Mouse (Mus musculus) cerebral cortex, adult 2 months (tissue): ENCODE measurements around the gene Tagln2.

Experiments used
- WGBS: fragments of 180-500 bp; shearing (Covaris S2); methylation state at CpG from one replicate; pipeline ENCODE4 v1.1.7; 2018; 5-methylcytosine and 5-hydroxymethylcytosine counted together

Gene Tagln2

DNA sequence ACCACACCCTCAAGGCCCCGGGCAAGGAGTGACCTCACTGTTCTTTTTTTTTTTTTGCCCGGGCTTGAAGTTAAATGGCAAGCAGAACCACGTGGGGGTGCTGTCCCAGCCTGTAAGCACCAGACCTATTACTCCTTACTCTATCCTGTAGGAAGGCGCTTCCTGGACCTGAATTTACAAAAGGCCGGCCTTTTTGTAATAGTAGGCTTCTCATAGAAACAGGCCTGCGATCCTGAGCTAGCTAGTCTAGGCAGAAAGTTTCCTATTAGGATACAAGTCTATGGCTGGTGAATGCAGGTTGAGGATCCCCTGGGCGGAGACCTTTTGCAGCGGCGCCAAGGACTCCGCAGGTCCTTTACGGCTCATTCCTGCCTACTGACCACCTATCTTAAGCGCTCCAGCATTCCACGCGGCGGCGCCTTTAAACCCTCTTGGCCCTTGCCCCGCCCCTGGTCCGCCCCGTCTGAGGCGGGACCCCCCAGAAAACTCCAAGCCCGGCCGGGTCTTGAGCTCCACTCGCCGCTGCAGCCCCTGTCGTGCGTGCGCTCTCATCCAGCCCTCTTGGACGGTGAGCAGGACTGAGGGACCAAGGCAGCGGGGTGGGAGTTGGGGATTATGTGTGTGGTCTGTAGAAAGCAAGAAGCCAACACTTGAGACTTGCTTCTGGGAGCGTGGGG, at the start of gene Tagln2:
Tagln2 (plus strand) TSS at position 283 of the 677 bp plus-strand sequence.
- WGBS = 14% methylated on average over 30 of the region's 30 CpGs

DNA sequence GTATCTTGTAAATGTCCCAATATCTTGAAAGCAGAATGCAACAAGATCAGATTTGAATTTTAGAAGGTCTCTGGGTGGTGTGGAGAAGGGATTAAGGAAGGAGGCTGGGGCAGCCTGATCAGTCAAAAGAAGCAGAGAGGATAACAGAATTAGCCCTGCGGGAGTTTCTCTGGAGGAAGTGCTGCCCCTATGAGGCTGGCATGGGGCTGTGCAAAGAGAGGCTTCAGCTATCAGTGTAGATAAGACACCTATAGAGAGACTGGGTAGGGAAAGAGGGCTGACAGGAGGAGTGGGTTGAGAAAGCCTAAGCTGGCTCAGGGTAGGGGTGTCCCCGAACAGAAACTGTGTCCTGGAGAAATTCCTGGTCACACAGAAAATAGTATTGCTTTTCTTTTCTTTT, 49.6 kb upstream of the Tagln2 start:
- 56% methylated on average over 2 of the region's 2 CpGs for WGBS

DNA sequence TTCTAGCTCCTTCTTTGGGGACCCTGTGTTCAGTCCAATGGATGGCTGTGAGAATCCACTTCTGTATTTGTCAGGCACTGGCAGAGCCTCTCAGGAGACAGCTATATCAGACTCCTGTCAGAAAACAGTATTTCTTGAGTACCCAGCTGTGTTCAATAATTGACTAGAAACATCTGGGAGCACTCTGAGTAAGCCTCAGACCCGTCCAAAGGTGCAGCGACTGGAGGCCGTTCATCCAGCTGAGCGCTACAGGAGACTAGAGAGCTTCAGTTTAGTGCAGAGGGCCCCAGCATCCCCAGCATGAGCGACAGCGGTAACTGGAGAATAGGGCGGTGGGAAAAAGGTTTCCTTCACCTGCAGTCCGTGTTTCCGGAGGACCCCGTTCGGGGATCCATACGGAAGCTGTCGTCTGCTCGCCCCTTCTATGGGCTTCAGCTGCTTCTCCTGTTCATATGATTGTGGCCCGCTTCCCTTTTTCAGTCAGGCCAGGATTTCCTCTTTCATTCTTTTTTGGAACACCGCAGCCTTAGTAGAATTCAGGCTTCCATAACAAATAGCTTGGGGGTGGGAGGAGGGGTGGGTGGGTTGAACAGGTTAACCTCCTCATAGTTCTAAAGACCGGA, 48.9 kb upstream of the Tagln2 start:
- 55% methylated on average over 17 of the region's 17 CpGs for WGBS

DNA sequence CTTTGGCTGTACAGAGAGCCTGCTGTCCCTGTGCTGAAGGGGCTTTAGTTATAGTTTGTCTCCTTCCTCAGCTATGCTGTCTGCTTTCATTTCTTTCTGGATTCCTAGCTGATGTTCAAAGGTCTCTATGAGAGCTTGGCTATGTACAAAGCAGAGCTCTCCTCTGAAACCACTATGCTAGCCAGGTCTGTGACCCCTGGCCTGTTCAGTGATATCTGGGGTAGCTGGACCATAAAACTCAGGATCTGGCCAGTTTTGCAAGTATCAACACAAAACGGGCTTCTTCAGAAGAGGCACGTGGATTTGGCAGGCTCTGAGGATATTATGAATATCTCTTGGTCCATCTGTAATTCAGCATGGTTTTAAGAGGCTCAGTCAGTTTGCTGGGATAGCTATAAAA, 46.9 kb upstream of the Tagln2 start:
- 72% methylated on average over 2 of the region's 2 CpGs for WGBS

DNA sequence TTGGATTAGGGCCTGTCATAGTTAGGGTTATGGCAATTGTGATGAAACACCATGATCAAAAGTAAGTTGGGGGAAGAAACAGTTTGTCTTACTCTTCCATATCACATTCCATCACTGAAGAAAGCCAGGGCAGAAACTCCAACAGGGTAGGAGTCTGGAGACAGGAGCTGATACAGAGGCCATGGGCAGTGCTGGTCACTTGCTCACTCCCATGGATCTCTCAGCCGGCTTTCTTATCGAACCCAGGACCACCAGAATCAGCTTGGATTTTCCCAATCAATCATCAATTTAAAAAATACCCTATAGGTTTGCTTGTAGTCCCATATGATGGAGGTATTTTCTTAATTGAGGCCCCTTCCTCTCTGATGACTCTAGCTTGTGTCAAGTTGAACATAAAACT, 46.0 kb upstream of the Tagln2 start:
- WGBS = 97% methylated on average over 2 of the region's 2 CpGs

DNA sequence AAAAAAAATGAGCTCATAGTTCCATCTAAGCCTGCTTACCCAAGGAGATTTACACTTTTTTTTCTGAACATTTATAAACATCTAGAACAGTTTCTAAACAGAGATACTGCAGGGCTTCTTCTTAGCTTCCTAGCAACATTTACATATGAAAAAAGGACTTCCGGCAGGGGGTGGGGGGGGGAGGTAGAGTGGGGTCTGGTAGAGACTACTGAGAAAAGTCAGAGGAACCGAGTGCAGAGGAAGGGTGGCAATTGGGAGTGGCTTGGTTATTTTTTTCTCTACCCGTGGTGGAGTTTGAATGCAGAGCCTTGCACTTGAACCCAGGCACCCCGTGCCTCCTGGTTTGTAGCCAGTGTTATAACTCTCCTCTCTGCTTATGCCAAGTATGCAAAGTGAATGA, 44.4 kb upstream of the Tagln2 start:
- WGBS = 19% methylated on average over 4 of the region's 4 CpGs

DNA sequence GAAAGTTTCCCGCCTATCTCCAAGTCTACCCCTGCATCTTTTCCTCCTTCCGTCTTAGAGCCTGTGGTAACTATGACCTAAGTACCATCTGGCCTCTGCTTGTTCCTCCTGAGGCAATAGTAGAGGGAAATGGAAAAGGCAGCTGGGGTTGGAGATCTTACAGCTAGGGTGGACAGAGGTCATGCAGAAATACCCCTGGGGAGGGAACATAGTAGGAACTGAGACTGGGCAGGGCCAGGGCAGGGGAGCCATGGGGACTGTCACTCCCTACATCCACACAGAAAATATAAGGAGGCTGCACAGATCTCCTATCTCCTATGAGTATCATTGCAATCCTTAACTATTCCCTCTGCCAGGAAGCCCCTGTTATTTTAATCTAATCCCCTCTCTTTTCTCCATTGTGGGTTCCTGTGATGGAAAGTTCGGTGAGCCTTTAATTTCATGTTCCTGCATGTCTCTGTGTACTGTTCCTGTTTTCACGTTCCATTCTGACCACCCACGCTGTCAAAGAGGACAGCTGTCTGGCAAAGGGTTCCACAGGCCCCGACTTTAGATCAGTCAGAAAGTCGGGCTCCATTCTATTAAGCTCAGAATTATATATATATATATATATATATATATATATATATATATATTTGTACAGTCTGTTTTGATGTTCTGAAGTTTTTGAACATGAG, 43.7 kb upstream of the Tagln2 start:
- 60% methylated on average over 7 of the region's 7 CpGs for WGBS

DNA sequence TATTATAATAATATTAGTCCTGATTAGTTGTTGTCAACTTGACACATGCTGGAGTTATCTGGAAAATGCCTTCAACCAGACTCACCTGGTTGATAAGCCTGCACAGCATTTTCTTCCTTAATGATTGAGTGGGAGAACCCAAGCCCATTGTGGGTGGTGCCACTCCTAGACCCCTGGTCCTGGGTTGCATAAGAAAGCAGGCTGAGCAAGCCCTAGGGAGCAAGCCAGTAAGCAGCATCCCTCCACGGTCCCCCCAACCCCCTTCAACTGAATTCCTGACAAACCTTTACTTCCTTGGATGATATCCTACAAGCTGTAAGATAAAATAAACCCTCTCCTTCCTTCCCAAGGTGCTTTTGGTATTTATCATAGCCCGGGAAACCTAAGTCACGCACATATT, 42.7 kb upstream of the Tagln2 start:
- 90% methylated on average over 3 of the region's 3 CpGs for WGBS

DNA sequence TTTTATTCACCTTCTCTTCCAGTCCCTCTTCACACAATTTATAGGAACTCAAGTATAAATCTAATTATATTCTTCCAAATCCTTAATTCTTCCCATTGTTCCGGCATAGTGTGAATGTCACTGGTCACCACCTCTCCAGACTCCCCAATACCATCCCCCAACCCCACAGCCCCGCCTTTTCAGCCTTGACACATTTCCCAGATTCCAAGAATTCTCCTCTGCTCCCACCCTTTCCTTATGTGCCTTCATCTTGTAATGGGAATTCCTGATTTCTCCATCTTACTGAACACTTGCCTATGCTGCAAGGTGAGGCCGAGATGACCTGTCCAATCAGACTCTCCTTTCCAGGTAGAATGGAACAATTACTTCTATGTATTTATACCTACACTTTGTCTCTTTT, 41.8 kb upstream of the Tagln2 start:
- WGBS = 86% methylated on average over 3 of the region's 3 CpGs

DNA sequence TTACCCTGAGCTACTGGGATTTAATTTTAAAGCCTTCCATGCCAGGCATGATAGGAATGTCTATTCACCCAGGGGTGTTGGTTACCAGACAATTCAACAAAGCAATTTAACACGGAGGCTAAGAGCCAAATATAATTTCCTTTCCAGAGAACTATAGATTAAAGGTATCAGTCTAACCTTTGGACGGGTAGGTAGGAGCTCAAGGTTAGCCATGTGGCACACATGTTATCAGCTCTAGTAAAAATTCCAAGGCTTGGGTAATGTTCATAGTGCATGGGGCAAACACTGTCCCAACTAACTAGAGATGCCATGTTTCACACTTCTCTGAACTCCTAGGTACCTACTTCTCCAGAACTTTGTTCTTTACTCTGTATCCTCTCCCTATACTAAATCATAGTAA, 38.2 kb upstream of the Tagln2 start:
- WGBS = 75% methylated on average over 2 of the region's 2 CpGs

DNA sequence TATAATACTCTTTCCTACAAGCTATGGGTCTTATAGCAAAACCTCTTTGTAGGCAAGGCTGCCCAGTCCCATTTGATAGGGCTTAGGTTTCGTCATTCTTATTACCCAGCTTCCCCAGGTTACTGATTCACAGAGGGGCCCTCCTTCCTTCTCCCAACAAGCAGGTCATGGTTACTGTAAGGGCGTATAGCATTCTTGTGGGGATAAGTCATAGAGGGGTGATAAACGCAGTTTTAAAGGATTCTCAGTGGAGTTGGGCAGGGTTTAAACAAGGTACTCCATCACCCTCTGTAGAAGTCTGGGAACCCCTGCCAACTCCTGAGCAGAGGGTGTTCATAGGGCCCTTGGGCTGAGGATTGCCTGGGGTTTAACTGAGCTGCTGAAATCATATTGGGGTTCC, 37.3 kb upstream of the Tagln2 start:
- WGBS = 85% methylated on average over 3 of the region's 3 CpGs

DNA sequence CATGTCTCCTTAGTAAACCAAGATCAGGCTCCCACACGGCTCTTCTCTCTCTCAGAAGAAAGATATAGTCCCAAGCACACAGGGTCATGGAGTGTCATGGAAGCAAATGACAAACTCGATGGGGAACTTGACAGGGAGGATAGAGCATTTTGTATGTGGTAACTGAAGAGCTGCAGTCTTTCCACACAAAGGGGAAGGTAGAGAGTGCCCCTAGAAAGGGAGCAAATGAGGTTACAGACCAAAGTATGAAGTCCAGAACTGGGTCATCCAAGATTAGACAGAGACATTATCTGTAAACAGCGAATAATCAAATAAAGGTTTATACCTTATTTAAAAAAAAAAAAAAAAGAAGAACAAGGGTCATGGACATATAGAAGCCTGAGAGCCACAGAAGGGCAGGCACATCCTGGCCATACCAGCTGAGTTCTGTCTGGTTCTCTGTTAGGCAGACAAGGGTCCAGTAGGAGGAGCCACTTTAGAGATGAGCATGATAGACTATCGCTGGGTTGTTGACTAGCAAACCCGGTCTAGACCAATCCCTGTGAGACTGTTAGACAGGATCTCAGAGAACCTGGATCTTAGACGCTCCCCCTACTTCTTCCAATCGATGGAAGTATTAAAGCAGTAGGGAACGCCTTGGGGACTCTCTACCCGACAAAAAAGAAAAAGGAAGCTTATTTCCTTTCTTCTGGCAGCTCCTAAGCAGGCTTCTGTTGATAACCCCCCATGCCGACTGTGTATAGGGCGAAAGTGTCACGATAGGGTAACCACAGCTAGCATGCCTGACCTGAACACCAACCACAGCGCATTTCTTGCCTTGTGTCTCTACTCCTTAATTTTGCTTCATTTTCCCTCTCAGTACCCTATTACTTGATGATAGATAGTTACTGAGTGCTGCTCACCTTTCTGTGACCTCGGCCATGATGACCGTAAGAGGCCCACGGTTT, 36.2 kb upstream of the Tagln2 start:
- 87% methylated on average over 16 of the region's 16 CpGs for WGBS

DNA sequence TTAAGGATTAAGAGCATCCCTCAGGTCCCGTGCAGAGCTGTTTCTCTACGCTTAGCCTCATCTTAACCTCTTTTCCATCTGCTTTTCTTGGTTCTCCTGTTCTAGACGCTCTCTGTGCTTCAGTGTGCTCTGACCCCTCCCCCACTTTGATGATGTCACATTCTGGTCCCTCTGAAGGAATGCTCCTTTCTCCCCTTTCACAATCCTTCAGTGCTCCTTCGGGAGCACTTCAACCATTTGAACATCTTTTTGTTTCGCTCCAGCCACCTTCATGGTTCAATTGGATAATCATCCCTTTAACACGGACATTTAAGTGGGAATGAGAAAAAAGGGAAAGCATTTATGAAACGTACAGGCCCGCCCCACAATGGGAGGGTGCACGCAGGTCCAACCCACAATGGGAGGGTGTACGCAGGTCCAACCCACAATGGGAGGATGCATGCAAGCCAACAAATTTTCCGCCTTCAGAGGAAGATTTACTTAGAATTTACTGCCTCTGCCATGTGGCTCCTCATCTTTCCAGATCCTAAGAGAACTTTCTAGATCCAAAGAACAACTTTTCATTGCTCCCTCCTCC, 31.5 kb upstream of the Tagln2 start:
- WGBS = 86% methylated on average over 11 of the region's 11 CpGs

DNA sequence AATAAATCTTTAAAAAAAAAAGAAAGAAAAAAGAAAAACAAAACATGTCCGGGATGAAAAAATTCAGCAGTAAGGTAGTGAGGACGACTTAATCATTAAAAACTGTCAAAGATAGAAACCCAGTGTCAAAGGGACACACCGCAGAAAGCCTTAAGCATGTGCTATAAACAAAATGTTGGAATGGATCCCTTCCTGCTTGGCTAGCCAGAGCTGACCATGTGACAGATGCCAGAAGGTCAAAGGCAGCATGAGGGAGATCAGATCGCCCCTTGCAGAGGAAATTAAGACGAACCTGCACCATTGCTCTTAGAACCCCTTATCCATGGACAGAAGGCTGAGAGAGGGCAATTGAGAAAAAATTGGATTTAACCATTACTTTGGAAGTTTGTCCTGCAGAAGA, 30.5 kb upstream of the Tagln2 start:
- 85% methylated on average over 5 of the region's 5 CpGs for WGBS

DNA sequence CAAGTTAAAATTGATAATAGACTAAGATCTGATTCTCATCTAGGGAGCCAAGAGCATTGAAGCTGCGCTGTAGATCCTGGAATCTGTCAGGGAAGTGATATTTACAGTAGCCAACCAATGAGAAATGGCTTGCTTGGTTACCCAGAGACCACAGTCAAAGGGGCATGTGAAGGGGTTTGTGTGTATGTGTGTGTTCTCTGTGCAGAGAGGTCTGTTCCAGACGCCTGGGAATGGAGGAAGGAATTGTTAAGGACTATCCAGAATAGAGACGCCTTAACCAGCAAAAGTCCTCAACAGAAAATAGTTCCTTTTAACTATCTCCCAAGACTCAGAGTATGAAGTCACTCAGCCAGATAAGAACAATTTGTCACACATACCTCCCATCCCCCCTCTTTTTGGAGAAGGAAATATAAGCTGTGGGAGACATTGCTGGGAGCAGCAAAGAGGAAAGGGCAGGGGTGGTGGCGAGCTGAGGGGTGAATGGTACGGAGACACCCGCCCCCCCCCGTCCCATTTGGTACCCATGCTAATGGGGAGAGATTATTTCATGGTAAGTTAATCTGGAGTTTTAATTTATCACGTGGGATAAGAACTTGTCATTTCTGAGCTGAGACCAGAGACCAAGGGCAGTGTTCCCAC, 29.9 kb upstream of the Tagln2 start:
- WGBS = 70% methylated on average over 8 of the region's 8 CpGs

DNA sequence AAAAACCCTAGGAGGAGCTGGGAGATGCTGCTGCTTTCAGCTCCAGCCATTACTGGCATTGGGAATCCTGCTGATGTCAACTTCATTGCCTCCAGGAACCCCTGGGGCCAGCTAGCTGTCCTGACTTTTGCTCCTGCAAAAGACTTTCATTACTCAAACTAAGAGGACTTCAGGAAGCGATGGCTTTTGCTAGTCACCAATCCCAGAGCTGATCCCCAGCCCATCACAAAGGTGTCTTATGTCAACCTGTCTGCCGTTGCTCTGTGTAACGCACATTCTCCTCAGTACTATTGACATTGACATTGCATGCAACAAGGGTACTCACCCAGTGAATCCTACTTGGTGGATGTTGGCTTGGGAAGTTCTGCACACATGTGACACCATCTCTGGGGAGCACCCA, 25.7 kb upstream of the Tagln2 start:
- 92% methylated on average over 3 of the region's 3 CpGs for WGBS

DNA sequence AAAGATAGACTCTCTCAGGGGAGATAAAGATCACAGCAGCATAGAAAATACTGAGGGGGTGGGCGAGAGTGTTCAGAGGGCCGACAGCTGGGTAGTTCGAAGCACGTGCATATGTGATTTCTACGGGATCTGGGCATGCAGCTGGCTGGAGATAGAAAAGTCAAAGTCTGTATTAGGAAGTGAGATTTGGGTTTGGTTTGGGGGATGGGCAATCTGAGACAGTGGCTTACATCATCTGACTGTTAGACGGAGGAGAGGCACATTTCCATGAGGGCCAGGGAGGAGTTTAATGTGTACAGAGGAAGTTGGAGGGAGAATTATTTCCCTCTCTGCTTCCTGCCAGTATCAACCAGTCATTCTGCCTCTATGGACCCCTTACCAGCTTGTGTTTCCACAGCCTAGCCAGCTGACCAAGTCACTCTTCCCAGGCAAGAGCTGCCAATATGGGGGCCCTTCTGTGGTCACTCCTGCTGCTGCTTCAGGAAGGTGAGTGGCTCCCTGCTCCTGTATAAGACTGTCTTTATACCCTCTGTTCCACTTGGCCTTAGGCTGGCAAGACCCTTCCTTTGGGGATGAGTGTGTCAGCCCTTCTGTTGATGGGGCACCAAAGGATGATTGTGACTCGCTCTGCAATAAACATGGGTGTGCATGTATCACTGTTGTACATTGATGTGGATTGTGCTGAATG, 24.6 kb upstream of the Tagln2 start, which contains the start of gene Slamf9:
Slamf9 (plus strand) TSS at position 305 of the 688 bp plus-strand sequence.
- 59% methylated on average over 7 of the region's 7 CpGs for WGBS

DNA sequence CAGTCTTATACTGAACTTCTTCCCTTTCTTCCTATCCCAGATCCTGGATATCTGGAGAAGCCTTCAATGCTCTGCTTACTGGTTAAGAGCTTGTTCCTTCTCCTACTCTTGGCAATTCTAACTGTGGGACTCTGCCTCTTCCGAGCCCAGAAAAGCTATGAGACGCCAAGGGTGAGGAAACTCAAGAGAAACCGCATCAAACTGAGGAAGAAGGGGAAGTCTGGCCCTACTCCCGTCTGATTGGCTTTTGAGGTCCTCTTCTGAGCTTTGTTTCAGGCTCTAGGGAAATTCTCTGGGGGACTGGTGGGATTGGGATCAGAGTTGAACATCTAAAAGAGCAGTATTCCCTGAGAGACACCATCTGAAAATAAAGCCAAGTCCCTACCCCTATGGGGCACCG, 21.8 kb upstream of the Tagln2 start:
- WGBS = 75% methylated on average over 5 of the region's 5 CpGs

DNA sequence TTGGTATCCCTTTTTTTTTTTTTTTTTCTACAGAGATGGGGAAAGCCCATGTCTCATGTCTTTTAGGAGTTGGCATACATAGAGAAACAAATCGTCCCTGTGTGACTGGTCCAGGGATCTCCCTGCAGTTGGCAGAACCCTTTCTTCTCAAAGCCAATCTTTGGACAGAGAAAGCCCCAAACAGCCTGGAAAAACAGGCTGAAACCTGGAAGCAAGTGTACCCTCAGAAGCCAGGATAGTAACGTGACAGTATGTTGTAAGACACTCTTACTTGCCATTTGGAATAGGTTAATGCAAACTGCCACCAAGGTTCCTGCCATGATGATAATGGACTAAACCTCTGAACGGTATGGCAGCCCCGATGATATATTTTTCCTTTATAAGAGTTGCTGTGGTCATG, 19.5 kb upstream of the Tagln2 start:
- WGBS = 89% methylated on average over 4 of the region's 4 CpGs

DNA sequence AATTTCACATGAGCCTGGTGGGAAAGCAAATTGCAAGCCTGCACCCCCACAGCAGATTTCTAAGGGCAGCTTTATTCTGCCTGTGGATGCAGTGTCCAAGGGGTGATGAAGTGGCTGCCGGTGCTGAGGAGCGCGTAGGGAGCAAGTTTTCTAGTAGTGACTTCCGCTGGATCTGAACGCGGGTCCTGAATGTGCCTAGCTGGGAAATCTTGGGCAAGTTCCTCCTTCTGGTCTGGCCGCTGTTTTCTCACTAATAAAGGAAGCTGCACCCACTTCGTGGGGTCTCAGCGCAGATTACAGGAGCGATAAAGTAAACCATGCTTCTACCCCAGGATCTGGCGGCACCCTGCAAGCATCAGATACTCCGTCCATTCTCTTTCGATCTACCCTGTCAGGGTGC, 18.7 kb upstream of the Tagln2 start:
- WGBS = 34% methylated on average over 13 of the region's 13 CpGs
